Mouse (Mus musculus): ENCODE results near the gene Brat1. TPM values are rescaled to one million over a fixed set of nuclear protein-coding genes. Genes with fewer than 3 reads are reported as not detected.

Brat1 gene
- polyA plus RNA-seq (2014; fragmentation: Nextera tagmentation; extraction: Ambion mirVana) = 15.1 and 15.9 TPM in 2 replicates

GRCm38 (mm10) chr5:140704378-140705251, at the start of gene Brat1:
Gene Brat1, plus strand, starts transcription at chr5:140705011.
- Histone ChIP-seq H3K36me3 (ENCODE audit: control insufficient read depth, insufficient read depth, low read length) (peaks cover 2% of the 10 kb centered on the region; the same call in 1 of the 2 replicates), H3K27me3 (ENCODE audit: control insufficient read depth, insufficient read depth, low read length) (no peaks in the 10 kb centered on the region), H3K9ac (ENCODE audit: low read length) (peak within 1 kb of the TSS; percentile 75), H3K9me3 (ENCODE audit: control insufficient read depth, low read length) (no peaks in the 10 kb centered on the region), H3K4me1 (ENCODE audit: control insufficient read depth, insufficient read depth, low read length) (peaks cover 8% of the 10 kb centered on the region), H3K27ac (ENCODE audit: low read depth, low read length) (peak within 1 kb of the TSS; percentile 61; the same call in 1 of the 2 replicates), H3K4me2 (ENCODE audit: low read depth) (peak within 1 kb of the TSS; percentile 81), H3K4me3 (ENCODE audit: low read depth, low read length) (peak within 1 kb of the TSS; percentile 63)
- ATAC-seq (ENCODE audit: insufficient read depth, low FRiP score, low TSS enrichment) (peak; percentile 92), DNase-seq (ENCODE audit: low spot score) (peak; percentile 100)
- under 1% methylated on average over 68 of the region's 69 CpGs for WGBS

GRCm38 (mm10) chr5:140659607-140660272, 45.1 kb upstream of the Brat1 start:
- H3K9me3 ChIP-seq (ENCODE audit: control insufficient read depth, low read length) = no peaks in the 10 kb centered on the region
- H3K27ac ChIP-seq (ENCODE audit: low read depth, low read length) = no peak overlapping the region
- no peak overlapping the region for H3K9ac ChIP-seq (ENCODE audit: low read length)
- DNase-seq (ENCODE audit: low spot score) (no peak), ATAC-seq (ENCODE audit: insufficient read depth, low FRiP score, low TSS enrichment) (peak; percentile 20; the same call in 1 of the 2 replicates)
- H3K36me3 ChIP-seq (ENCODE audit: control insufficient read depth, insufficient read depth, low read length) = no peaks in the 10 kb centered on the region
- no peaks in the 10 kb centered on the region for H3K27me3 ChIP-seq (ENCODE audit: control insufficient read depth, insufficient read depth, low read length)
- no peaks in the 10 kb centered on the region for H3K4me1 ChIP-seq (ENCODE audit: control insufficient read depth, insufficient read depth, low read length)
- no peak overlapping the region for H3K4me3 ChIP-seq (ENCODE audit: low read depth, low read length)
- no peak overlapping the region for H3K4me2 ChIP-seq (ENCODE audit: low read depth)
- 42% methylated on average over 16 of the region's 16 CpGs for WGBS

- ATAC-seq (ENCODE audit: insufficient read depth, low FRiP score, low TSS enrichment) (no peak), DNase-seq (ENCODE audit: low spot score) (no peak)
- WGBS = 94% methylated on average over 1 of the region's 1 CpGs
- no peak overlapping the region for H3K9ac ChIP-seq (ENCODE audit: low read length)
- H3K27me3 ChIP-seq (ENCODE audit: control insufficient read depth, insufficient read depth, low read length) = no peaks in the 10 kb centered on the region
- H3K36me3 ChIP-seq (ENCODE audit: control insufficient read depth, insufficient read depth, low read length) = no peaks in the 10 kb centered on the region
- H3K9me3 ChIP-seq (ENCODE audit: control insufficient read depth, low read length) = no peaks in the 10 kb centered on the region
- no peak overlapping the region for H3K4me2 ChIP-seq (ENCODE audit: low read depth)
- H3K4me3 ChIP-seq (ENCODE audit: low read depth, low read length) = no peak overlapping the region
- no peaks in the 10 kb centered on the region for H3K4me1 ChIP-seq (ENCODE audit: control insufficient read depth, insufficient read depth, low read length)
- H3K27ac ChIP-seq (ENCODE audit: low read depth, low read length) = no peak overlapping the region
Observed at GRCm38 (mm10) chr5:140660398-140660797, 44.4 kb upstream of the Brat1 start.

GRCm38 (mm10) chr5:140661427-140661826, 43.4 kb upstream of the Brat1 start:
- H3K9me3 ChIP-seq (ENCODE audit: control insufficient read depth, low read length) = no peaks in the 10 kb centered on the region
- H3K36me3 ChIP-seq (ENCODE audit: control insufficient read depth, insufficient read depth, low read length) = no peaks in the 10 kb centered on the region
- DNase-seq (ENCODE audit: low spot score) (no peak), ATAC-seq (ENCODE audit: insufficient read depth, low FRiP score, low TSS enrichment) (no peak)
- H3K4me2 ChIP-seq (ENCODE audit: low read depth) = no peak overlapping the region
- no peaks in the 10 kb centered on the region for H3K27me3 ChIP-seq (ENCODE audit: control insufficient read depth, insufficient read depth, low read length)
- H3K9ac ChIP-seq (ENCODE audit: low read length) = no peak overlapping the region
- H3K4me3 ChIP-seq (ENCODE audit: low read depth, low read length) = no peak overlapping the region
- WGBS = 85% methylated on average over 8 of the region's 8 CpGs
- no peaks in the 10 kb centered on the region for H3K4me1 ChIP-seq (ENCODE audit: control insufficient read depth, insufficient read depth, low read length)
- no peak overlapping the region for H3K27ac ChIP-seq (ENCODE audit: low read depth, low read length)

GRCm38 (mm10) chr5:140661875-140662643, 42.8 kb upstream of the Brat1 start:
- Histone ChIP-seq H3K36me3 (ENCODE audit: control insufficient read depth, insufficient read depth, low read length) (no peaks in the 10 kb centered on the region), H3K4me3 (ENCODE audit: low read depth, low read length) (no peak overlapping the region), H3K27ac (ENCODE audit: low read depth, low read length) (no peak overlapping the region), H3K4me2 (ENCODE audit: low read depth) (no peak overlapping the region), H3K4me1 (ENCODE audit: control insufficient read depth, insufficient read depth, low read length) (no peaks in the 10 kb centered on the region), H3K9ac (ENCODE audit: low read length) (no peak overlapping the region), H3K27me3 (ENCODE audit: control insufficient read depth, insufficient read depth, low read length) (no peaks in the 10 kb centered on the region), H3K9me3 (ENCODE audit: control insufficient read depth, low read length) (no peaks in the 10 kb centered on the region)
- 68% methylated on average over 12 of the region's 12 CpGs for WGBS
- DNase-seq (ENCODE audit: low spot score) (no peak), ATAC-seq (ENCODE audit: insufficient read depth, low FRiP score, low TSS enrichment) (no peak)

- Histone ChIP-seq H3K36me3 (ENCODE audit: control insufficient read depth, insufficient read depth, low read length) (no peaks in the 10 kb centered on the region), H3K27ac (ENCODE audit: low read depth, low read length) (no peak overlapping the region), H3K9ac (ENCODE audit: low read length) (no peak overlapping the region), H3K4me2 (ENCODE audit: low read depth) (no peak overlapping the region), H3K9me3 (ENCODE audit: control insufficient read depth, low read length) (no peaks in the 10 kb centered on the region), H3K4me1 (ENCODE audit: control insufficient read depth, insufficient read depth, low read length) (no peaks in the 10 kb centered on the region), H3K4me3 (ENCODE audit: low read depth, low read length) (no peak overlapping the region), H3K27me3 (ENCODE audit: control insufficient read depth, insufficient read depth, low read length) (no peaks in the 10 kb centered on the region)
- 74% methylated on average over 17 of the region's 17 CpGs for WGBS
- no peak for ATAC-seq (ENCODE audit: insufficient read depth, low FRiP score, low TSS enrichment)
- DNase-seq (ENCODE audit: low spot score) = no peak
Observed at GRCm38 (mm10) chr5:140662741-140663592, 41.8 kb upstream of the Brat1 start.

- no peak overlapping the region for H3K4me2 ChIP-seq (ENCODE audit: low read depth)
- H3K9ac ChIP-seq (ENCODE audit: low read length) = no peak overlapping the region
- no peak overlapping the region for H3K4me3 ChIP-seq (ENCODE audit: low read depth, low read length)
- H3K27me3 ChIP-seq (ENCODE audit: control insufficient read depth, insufficient read depth, low read length) = no peaks in the 10 kb centered on the region
- no peaks in the 10 kb centered on the region for H3K9me3 ChIP-seq (ENCODE audit: control insufficient read depth, low read length)
- DNase-seq (ENCODE audit: low spot score) (peak; percentile 55), ATAC-seq (ENCODE audit: insufficient read depth, low FRiP score, low TSS enrichment) (no peak)
- no peak overlapping the region for H3K27ac ChIP-seq (ENCODE audit: low read depth, low read length)
- 64% methylated on average over 7 of the region's 7 CpGs for WGBS
- H3K36me3 ChIP-seq (ENCODE audit: control insufficient read depth, insufficient read depth, low read length) = peaks cover 2% of the 10 kb centered on the region; the same call in 1 of the 2 replicates
- H3K4me1 ChIP-seq (ENCODE audit: control insufficient read depth, insufficient read depth, low read length) = no peaks in the 10 kb centered on the region
Observed at GRCm38 (mm10) chr5:140663621-140664180, 41.1 kb upstream of the Brat1 start.

All from neural tube, embryonic 11.5 days (tissue).